Mouse (Mus musculus) 416B (cell line): ENCODE measurements around the gene Pth.

Experiments
- DNase-seq: peaks from one replicate; pipeline ENCODE4 v3.0.0; 2011; ENCODE audit warnings: low read depth

Gene Pth

GRCm38 (mm10) chr7:113388470-113388869, at the start of gene Pth:
Gene Pth, minus strand, starts transcription at chr7:113388570.
- DNase-seq: no peak

GRCm38 (mm10) chr7:113436312-113436711, 47.9 kb upstream of the Pth start:
- DNase-seq: peak; percentile 89

- DNase-seq: peak; percentile 81
Observed at GRCm38 (mm10) chr7:113434286-113434685, 45.9 kb upstream of the Pth start.

DNA sequence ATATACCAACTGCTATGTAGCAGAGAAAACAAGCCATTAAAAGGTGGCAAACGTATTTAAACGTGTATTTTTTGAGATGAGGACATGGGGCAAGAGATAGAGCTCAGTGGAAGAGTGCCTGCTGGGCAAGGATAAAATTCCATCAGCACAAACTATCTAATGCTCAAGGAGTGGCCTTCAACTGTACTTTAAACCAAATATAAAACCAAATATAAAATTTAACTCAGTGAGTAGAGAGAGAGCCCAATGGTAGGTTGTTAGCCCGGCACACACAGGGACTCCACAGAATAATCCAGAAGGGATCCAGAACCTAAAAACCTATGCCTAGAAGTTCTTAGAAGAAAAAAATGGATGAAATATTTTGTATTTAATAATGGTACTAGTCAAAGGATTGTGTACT, 45.1 kb upstream of the Pth start:
- no peak for DNase-seq

GRCm38 (mm10) chr7:113432891-113433290, 44.5 kb upstream of the Pth start:
- no peak for DNase-seq

DNA sequence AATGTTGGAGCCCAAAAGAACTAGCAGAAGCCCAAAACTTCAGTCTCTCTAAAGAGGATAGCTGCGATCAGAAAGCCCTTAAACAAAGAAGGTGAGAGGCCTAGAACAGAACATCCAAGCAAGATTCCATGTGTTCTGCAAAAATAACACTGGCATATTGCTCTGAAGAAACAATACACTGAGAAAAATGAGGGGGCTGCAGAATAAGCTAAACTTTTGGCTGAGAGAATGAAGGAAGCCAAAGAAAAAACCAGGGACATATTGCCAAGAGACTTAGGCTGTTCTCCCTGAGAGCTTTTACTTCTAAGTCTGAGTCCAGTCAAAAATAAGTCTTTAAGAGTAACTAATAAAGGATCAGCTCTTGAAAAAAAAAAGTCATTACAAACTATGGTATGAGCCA, 32.4 kb upstream of the Pth start:
- no peak for DNase-seq

DNA sequence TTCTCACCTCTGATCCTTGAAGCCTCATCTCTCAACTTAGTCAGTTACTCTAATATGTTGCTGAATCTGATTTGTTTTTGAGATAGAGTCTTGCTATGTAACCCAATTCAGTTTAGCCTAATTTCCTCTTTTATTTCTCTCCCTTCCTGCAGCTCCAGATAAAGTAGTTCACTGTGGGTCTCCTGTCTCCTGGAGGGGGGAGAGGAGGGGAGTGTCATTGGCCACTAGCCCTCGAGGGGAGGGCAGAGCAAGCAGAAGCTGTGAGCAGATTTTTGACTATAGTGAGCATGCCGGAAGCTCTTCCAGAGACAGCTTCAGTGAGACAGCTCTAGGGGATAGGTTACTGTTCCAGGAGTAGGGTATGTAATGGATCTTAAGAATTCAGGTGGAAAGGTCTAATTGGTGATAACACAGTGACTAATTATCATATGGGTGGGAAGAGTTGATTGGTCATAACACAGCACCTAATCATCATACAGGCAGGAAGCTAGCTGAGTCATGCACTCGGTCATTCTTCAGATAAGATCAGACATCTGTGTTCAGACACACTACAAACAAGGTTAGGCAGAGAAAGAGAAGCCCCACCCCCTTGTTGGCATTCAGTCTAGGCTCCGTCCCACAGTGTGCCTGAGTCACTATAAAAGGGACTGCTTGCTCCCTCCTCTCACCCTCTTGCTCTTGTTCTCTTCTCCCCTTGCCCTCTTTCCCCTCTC, 30.9 kb upstream of the Pth start:
- peak; percentile 98 for DNase-seq

DNA sequence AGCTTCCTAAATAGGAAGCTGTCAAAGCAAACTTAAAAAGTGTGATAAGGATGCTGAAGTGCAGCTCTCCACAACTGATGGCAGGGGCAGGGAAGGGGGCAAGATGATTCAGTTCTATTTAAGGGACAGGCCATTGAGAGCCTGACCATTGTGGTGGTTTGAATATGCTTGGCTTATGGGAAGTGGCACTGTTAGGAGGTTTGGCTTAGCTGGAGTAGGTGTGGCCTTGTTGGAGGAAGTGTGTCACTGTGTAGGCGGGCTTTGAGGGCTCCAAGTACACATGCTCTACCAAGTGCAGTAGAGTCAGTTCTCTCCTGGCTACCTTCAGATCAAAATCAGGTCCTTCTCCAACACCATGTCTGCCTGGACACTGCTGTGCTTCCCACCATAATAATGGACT, 28.2 kb upstream of the Pth start:
- DNase-seq: peak; percentile 61

GRCm38 (mm10) chr7:113415256-113415655, 26.9 kb upstream of the Pth start:
- no peak for DNase-seq

- peak; percentile 19 for DNase-seq
Observed at GRCm38 (mm10) chr7:113408712-113409111, 20.3 kb upstream of the Pth start.

- no peak for DNase-seq
Observed at GRCm38 (mm10) chr7:113398083-113398482, 9.7 kb upstream of the Pth start.

DNA sequence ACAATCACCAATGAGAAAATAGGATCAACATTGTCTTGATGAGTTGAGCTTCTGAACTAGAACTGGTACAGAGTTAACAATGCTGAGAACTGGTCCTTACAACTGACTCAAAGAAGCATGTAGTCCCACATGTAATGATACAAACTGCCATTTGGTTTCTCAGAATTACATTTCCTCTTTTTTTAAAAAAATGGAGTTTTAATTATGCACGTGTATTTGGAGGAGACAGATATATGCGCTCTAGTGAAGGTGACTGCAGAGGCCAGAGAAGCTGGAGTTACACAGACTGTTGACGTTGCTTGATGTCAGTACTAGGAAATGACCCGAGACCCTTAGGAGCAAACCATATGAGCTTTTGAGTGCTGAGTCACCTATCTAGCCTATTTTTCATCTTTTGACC, 8.3 kb upstream of the Pth start:
- no peak for DNase-seq

- peak; percentile 66 for DNase-seq
Observed at GRCm38 (mm10) chr7:113391619-113392018, 3.2 kb upstream of the Pth start.

DNA sequence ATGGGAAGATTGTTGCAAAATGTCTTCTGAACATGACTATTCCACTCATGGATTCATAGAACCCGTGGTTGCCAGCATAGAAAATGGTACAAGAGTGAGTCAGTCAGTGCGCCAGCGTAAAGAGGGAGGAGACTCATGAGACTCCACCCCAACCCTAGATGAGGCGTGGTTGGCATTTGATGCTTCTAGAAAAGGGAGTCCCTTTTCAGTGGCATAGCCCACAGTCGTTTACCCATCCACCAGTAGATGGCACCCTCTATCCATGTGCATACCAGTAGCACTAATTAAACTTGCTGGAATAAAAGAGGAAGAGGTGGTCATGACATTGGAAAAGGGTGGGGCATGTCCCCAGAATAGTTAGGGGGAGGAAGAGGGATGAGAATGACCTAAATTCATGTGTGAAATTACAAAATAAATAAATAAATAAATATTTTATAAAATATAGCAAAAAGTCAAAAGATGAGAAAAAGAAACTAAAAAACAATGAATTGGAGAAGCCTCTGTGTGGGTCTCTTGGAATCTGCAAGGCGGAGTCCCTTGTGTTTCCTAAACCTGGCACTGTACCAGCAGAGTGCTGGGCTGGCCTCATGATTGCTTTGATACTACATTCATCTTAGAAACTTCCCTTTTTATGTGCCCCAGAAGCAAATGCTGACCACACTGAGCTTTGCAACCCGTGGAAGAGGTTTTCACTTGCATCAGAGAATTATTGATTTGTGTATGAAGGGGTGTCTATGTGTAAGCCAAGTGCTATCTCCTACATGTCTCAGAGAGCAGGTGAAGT, 10.3 kb downstream of the Pth start:
- peak; percentile 98 for DNase-seq

GRCm38 (mm10) chr7:113372682-113373081, 15.7 kb downstream of the Pth start:
- DNase-seq: no peak

- DNase-seq: peak; percentile 84
Observed at GRCm38 (mm10) chr7:113369620-113370340, 18.6 kb downstream of the Pth start.

DNA sequence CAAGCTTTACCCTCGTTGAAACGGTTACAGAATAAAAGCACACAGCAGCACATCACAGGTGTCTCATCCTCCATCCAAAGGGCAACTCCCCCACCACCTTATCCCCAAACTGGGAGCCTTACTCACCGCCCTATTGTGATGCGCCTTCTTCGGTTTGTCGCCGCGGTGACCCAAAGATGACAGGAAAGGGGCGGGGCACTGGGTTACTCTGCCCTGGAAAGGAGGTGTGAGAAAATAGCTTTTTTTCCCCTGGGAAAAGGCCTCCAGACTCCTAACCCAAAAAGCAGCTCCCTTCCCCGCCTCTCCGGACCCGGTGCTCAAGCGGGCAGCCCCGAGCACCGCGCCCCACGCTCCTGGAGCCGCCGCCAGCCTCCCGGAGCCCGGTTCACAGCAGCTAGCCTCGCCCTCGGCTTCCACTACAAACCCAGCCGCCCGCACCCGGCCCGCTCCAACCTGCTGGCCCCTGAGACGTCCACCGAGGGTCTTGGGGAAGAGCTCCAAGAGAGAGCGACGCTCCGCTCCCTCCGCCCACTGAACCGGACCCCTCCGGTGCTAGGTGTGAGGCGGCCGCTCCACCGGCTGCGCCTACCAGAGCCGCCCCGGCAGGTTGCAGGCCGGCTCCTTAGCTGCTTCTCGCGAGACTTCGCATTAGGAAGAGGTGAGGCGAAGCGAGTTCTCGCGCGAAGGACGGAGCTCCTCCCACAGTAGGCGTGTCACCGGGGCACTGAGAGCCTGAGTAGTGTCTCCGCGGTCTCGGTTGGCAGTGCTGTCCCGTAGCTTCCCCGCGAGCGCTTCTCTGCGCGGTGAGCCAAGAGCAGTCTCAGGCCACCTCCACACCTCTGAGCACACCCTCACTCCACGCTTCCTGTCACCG, 19.4 kb downstream of the Pth start, which contains the start of gene Btbd10:
Gene Btbd10, minus strand, starts transcription at position 647 of the 874 bp plus-strand sequence.
- peak; percentile 97 for DNase-seq

DNA sequence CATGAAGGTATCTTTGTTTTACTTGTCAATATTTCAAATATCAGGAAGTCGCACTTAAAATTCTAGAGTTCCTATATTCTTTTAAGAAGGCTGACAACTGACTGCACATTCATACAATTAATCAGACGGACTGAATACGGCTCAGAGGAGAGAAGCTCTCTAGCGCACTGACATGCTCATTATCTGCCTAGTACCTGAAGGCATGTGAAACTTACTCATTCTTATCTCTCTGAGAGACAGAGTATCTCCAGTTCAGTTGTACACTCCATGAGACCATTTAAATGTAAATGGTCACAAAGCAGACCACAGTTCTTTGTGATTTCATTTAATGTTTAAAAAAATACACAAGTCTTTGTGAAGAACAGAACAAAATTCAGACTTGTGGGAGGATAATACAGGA, 20.9 kb downstream of the Pth start:
- DNase-seq: no peak

DNA sequence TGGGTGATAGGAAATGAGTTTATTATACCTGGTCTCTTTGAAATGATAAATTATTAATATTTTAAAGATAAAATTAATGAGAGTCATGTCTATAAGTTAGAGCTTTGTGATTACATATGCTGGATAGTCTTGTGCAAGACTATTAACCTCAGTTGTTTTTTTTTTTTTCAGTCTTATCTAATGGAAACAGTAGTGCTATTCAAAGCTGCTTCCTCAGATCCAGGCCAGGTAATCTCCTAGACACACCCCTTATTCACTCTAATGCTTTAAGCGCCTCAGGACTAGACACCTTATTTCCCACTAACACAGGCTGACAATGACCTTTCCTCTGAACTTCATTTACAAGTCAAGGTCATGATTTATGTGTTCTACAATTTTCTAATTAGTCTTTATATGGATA, 39.3 kb downstream of the Pth start:
- peak; percentile 69 for DNase-seq

DNA sequence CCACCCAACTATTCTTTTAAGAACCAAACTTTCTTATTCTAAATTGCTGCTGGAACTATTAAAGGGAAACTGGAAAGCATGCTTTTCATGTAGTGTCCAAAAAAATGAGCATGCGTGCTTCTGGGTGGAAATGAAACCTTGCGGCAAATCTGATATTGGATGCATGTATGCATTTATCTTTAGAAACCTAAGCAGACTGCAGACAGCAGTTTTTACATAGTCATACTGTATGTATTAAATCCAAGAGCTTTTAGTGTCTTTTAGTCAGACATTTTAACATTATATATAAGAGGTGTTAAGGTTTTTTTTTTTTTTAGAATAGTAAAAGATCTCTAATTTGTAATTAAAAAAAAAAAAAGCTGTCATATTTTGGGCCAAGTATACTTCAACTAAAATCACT, 40.7 kb downstream of the Pth start:
- DNase-seq: no peak

DNA sequence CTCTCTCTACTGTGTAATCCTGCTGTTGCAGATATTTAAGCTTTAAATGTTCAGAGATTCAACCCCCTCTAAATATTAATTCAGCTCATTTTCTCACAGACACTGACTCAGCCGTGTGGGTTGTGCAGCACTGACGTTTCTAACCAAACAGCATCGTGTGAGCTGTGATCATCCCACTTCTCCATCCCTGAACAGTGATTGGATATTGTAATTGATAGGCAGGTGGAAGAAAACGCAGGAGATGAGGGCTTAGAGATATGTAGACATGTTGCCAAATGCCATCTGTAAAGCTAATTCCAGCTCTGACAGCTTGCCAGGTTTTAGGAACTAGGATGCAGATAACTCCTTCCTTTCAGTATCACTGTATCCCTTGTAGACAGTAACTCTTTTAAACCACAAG, 41.1 kb downstream of the Pth start:
- peak; percentile 45 for DNase-seq
